Mouse (Mus musculus) spleen, adult 18-20 months (tissue): Measurements from ENCODE around the gene Alpk3.

Source experiments
- DNase-seq, 2 experiments: peaks; one replicate each; pipeline ENCODE4 v3.0.0; 2022; ENCODE audit warnings: mixed read lengths in 2 of 2

Alpk3 gene

DNA sequence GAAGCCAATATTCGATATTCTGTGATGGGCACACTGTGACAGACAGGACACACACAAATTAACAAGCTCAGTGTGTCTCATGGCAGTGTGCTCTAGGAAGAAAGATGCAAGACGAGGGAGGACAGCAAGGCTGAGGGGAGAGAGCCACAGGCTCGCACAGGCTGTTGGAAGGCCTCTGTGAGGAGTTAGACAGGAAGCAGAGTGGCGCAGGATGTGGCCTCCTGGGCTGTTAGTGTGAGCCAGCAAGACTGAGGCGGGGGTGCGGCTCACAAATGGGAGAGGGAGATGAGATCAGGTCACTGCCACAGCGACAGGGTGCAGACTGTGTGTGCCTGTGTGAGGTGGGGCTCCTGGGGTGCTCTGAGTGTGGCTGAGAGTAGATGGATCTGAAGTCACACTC lies 17.9 kb downstream of the Alpk3 start:
- peak in 1 of 2 experiments; percentile 9 for DNase-seq

DNA sequence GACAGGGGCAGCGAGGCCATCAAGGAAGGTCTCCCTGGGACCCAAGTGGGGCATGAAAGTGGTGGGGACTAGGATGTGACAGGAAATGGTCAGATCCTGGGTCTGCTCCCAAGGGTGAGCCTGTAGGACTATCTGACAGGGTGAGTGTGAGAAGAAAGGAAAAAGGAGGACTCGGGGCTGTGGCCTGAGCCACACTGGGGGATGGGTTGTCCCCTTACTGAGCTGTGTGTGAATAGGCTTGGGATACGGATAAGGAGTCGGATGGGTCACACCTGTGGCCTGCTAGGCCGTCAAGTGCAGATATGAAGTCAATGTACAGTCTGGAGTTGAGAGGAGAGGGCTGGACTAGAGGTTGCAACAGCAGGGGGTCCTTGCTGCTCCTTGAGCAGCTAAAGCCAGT lies 18.3 kb downstream of the Alpk3 start:
- no peak for DNase-seq

DNA sequence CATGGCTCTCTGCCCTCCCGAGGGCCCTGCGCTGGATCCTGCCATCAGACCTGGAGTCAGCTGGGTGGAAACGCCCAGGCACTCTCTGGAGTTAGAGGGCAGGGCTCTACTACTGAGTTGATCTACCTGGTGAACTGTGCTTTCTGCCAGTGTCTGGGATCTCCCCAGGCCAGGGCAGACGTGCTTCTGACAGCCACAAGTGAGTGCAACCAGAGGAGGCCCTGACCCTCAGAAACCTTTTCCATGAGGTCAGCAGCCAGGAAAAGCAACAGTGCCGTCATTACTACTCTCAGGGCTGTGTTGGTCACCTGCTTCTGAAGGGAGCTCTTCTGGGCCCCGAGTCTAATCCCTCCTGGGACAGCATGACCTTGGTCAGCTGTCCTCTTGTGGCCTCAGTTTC lies 19.6 kb downstream of the Alpk3 start:
- no peak for DNase-seq

DNA sequence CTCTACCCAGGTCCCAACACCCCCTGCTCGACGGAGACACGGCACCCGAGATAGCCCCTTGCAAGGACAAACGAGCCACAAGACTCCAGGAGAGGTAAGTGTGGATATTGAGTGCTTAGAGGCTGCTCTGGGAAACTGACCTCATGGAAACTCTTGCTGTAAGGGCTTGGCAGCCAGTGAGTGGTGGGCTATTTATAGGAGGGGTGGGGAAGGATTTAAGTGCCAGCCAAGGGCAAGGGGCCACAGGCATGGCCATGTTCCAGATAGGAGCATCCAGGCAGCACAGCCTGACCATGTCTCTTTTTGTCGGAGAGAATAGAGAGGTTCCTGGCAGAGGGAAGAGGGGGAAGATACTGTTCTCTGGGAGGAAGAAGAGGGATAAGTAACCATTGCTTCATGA lies 21.3 kb downstream of the Alpk3 start:
- no peak for DNase-seq

DNA sequence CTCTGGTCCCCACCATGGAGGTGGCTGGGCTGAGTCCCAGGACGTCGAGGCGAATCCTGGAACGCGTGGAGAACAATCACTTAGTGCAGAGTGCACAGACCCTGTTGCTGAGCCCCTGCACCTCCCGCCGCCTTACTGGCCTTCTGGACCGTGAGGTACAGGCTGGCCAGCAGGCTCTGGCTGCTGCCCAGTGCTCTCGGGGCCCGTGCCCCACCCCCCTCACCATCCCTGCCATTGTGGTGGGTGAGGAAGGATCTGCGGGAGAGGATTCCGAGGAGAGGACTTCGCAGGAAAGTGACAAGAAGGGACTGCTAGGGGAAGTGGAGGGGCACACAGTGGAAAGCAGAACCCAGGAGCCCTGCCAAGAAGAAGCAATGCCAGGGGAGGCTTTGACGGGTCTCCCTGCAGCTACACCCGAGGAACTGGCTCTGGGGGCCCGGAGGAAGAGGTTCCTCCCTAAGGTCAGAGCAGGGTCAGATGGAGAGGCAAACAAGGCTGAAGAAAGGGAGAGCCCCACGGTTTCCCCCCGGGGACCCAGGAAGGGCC lies 36.1 kb downstream of the Alpk3 start:
- no peak for DNase-seq

DNA sequence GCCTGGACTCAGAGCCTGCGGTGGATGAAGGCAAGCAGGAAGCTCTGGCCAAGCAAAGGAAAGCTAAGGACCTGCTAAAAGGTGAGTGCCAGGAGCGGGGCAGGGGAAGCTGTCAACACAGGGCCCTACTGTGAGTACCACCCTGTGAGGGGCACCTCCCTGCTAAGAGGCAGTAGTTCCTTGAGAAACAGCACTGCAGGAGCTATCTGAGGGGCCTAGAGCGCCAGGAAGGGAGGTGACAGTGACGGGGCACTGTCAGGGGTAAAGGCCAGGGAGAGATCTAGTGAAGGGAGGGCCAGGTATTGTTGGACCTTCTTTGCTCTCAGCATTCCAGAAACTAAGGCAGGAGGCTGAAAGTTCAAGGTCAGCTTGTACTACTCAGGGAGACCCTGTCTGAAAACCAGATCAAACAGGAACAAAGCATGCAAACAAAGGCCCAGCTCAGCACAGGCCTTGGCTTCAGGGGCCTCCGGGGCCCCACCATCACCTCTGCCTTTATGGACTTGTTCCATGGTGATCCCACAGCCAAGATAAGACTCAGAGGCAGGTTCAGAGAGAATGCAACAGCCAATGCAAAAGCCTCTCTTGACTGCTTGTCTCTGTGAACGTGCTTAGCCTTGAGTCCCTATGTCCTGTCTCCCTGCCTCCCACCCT lies 36.8 kb downstream of the Alpk3 start:
- no peak for DNase-seq

DNA sequence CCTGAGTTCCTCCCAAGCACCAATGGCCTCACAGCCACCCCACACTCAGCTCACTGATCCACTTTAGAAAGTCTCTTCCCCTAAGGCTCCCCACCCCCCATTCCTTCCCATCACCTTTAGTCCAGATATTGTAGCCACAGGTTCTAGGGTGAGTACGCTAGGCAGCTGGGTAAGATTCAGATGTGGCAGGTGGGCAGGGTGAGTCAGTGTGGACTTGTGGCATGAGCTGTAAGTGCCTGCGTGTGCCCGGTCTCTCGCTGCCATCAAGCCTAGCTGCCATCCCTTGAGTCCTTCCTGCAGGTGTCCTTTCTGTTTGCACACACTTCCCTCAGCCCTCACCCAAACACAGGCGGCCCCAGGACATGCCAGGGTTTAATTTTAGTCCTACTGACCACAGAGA lies 42.9 kb downstream of the Alpk3 start:
- no peak for DNase-seq

DNA sequence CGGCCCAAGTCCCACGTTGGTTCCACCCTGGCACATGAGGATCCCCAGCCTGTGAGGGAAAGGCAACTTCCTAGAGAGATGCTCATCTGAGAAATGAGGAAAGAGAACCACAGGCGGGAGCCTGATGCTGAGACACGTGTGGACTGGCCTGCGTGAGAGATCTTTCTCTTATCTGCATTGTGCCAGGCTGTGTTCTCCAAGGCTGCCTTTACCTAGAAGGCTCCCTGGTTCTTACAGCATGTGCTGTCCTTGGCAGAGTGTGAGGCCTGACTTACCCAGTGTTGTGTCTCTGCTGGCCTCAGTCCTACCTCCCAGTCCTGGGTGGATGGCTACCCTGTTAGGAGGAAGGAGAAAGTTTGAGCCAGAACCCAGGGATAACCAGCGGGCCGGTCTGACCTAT lies 45.5 kb downstream of the Alpk3 start:
- no peak for DNase-seq

DNA sequence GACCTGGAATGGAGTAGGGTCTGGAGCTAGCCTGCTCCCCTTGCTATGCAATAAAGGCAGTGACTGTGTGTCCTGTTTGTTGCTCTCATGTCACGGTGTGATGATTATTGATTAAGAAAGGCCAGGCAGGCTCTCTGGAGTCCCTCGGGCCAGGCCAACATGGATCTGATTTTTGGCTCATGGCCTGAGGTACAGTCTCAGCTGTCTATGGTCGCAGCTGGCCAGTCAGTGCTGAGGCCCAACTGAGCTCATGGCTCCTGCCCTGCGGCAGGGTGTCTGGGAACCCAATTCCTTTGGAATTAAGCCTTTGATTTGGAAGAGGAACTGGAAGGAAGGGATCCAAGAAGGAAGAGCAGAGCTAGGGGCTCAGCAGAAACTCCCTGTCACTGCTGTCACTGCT lies 48.1 kb downstream of the Alpk3 start:
- no peak for DNase-seq

DNA sequence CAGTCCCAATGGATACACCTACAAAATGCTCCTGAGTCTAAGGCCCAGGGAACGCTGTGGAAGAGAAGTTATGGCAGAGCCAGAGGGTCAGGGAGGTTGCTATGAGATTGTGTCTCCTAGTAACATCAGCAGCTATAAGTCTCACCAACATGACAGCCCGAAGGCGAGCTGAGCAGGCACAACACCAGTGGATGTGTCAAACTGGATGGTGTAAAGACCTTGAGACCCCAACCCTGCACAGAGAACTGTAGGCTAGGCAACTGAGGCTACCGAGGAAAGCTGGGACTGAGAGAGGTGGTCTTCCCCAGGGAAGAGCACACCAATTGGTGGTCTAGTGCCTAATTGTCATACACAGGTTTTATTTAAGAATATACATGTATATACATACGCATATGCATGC lies 50.8 kb downstream of the Alpk3 start:
- no peak for DNase-seq

DNA sequence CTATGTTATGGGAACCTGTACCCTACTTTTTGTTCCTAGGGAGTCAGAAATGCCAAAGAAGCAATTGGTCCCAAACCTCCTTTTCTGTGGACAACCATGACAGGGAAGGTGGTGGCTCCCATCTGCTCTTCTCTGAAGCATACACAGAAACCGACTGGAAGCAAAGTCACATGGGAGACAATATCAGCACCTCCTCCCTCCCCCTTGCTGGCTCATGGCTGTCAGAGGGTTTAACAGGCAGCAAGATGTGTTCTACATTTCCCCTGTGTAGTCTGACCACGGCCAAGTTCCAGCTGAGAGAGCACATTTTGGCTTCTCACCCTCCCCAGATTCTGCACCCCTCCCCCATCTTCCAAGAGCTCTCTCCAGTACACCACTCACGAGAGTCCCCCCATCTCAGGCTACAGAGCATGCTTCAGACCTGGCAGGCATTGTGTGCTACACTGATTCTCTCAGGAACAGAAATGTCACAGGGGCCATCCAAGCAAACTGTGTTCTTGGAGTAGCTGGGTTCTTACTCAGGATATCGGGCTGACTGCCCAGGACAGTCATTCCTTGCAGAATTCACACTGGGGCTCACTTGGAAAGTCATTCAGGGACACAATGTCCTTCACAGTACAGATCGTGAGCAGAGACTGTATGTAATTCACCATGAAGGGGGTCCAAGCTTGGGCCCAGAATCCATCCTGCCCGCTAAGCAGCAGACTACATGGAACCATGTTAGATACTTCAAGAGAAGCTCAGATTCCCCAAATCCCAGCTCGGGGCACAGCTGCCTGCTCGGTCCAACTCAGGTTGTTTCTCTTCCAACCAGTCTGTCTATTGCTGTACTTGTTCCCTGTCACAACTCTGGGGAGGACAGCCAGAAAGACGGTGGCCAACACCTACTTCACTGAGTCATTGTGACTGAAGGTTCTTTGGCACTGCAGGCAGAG lies 52.6 kb downstream of the Alpk3 start:
- DNase-seq, result no peak

DNA sequence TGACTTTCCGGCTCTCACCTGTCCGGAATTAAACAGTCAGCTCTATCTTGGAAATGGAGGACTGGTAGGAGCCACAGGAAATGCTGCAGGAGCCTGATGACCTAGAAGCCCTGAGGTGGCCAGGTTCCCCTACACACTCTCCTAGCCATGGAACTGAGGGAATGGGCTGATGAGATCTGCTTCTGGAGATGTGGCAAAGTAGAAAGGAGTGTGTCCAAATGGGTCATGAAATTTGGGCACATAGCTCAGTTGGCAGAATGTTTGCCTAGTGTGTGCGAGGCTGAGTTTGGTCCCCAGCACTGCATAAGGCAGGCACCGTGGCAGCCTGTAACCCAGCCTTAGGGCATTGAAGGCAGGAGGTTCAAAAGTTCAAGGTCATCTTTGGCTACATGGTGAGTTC lies 53.4 kb downstream of the Alpk3 start:
- no peak for DNase-seq

DNA sequence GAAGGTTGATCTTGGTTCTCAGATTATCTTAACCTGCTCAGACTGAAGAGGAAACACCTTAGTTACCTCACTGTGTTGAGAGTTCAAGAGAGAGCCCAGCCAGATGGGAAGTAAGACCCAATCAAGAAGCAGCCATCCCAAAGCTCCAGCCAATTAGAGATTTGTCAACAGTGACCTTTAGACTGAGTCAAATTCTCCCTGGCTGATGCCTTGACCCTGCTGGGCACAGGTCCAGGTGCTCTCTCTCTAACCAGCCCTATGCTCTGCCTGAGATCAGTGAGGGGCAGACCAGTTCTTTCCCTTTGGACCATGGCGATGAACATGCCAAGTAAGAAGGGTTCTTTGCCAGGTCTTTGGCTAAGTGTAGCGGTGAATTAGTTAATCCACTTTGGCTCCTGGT lies 54.3 kb downstream of the Alpk3 start:
- DNase-seq, result no peak

DNA sequence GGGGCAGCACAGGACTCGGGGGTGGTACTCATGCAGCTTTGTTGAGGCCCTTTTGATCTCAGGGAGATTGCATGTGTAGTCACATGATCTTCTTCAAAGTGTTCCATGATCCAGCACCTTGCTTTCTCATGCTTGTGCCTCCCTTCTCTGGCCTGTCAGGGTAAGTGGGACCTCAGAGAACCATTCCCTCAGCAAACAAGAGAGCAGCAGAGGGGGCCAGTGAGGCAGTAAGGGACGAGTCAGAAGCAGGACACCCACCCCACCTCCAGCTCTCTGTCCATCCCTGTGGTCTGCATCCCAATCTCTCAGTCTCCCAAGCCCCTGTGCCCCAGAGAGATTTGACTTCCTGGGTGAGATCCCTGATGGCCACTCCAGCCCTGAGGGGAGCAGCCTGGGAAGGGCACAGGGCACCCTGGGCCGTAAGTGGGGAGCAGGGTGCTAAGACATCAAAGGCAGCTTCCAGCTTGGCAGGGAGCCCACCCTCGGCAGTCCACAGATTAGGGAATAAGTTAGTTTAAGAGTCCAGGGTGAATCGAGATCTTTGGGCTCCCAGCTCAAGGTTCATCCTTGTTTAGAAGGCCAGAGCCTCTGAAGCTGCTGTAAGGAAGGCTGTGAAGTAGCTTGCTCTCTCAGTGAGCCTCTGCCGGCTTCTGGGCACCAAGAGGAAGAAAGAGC lies 55.4 kb downstream of the Alpk3 start:
- DNase-seq, result no peak

DNA sequence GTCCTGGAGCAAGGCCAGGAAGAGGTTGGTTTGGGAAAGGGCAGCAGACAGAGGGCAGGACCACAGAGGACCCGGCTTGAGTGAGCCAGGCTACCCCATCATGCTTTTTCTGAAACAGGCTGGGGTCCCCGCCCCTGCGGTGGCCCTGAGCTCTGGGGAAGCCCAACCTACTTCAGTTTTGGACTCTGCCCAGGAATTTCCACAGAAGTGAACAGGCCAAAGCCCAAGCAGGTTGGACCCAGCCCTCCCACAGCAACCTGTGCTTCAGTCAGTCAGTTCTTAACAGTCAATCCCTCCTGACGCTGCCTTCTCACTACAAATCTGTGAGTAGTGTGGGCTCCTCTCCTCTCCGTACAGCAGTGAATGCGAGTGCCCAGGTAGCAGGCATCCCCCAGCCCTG lies 57.2 kb downstream of the Alpk3 start, which contains the start of gene Slc28a1:
Gene Slc28a1, plus strand, starts transcription at position 245 of the 400 bp plus-strand sequence.
- DNase-seq, result no peak

DNA sequence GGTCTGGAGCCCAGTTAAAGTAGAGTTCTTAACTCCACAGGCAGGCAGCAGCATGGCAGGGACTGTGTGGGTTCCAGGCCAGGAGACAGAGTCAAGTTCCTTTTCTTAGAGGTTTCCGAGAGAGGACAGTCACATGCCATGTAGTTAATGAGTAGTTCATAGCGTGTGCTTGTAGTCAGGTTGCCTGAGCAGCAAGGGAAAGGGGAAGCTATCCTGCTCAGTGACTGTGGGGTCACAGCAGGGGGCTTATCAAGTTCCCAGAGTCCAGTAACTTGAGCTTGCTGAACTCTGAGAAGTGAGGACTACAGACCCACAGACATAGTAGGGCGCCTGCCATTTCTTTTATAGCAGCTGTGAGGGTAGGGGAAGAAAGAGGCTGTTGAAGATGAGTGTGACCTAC lies 63.7 kb downstream of the Alpk3 start:
- no peak for DNase-seq

DNA sequence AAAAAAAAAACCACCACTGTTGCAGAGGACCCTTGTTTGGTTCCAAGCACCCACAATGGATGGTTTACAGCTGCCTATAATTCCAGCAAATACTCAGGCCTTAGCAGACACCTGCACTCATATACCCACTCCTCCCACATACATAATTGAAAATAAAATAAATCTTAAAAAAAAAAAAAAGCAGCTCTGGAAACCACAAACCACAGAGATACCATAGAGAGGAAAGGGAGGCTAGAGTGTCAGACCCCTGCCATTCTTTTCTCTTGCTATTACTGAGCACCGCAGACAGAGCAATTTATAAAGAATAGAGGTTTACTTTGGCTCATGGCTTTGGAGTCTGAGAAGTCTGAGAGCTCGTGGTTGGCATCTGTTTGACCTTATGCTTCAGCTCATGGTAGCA lies 65.4 kb downstream of the Alpk3 start:
- no peak for DNase-seq

DNA sequence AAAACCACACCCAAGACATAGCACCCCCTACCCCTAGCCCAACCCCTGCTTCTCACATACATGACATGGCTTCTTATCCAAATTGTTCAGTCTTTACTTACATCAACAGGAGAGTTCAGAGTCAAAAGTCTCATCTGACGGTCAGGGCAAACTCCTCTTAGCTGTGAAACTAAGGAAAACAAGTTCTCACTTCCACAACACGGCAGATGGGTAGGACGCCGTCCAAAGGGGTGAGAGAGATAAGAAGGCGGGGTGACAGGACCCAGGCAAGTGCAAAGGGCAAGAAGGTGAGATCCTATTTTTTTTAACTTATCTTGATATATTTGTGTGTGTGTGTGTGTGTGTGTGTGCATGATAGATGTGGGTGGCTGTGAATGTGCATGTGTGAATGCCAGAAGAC lies 66.2 kb downstream of the Alpk3 start:
- no peak for DNase-seq

DNA sequence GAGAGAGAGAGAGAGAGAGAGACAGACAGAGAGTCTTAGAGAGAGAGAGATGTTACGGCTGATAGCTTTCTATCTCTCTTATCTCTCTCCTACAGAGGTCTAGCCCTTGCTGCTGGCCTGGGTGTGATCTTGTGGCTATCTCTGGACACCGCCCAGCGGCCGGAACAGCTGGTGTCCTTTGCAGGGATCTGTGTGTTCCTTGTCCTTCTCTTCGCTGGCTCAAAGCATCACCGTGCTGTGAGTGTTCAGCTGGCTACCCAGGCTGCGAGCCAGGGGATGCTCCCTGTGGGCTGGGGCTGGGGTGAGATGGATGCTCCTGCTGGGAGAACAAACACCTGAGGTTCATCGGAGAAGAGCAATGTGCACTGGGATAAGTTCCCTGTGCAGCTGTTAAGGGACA lies 67.4 kb downstream of the Alpk3 start:
- no peak for DNase-seq

DNA sequence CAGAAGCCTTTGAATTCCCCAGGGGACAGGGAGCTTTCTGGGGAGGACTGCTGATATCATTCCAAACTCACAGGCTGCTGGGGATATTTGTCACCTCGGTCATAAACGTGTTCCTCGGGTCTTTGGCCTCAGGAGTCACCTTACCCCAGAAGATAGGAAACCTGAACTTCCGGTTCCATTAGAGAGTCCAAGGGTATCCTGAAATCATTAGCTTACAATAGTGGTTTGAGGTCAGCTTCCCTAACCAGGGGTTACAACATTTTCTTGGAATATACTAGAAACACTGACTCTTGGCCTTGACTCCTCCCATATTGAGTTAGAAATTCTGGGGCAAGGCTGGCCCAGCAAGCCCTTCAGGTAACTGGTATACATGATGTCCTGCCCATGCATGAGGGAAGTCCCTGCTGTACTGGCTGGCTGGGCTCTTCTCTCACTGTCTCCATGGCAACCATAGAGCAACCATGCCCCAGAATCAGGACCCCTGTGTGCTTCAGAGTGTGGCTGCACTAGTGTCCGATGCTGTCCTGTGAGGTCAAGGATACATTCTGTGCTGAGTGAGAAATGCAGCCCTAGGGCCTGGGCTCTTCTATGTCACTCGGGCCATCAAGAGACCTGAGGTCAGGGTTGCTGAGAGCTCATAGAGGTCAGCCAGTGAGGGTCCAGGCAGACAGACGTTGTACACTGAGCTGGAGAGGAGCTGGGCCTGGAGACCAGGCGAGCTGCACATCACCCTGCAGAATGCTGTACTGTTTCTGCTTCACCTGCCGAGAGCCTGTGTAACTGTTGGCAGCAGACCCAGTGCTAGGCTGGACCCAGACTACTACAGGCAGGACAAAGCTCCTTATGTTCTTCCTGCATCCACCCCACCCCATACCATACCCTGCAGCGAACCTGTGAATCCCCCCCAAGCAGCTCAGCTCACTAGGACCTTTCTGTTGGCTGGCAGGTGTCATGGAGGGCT lies 68.1 kb downstream of the Alpk3 start:
- no peak for DNase-seq

DNA sequence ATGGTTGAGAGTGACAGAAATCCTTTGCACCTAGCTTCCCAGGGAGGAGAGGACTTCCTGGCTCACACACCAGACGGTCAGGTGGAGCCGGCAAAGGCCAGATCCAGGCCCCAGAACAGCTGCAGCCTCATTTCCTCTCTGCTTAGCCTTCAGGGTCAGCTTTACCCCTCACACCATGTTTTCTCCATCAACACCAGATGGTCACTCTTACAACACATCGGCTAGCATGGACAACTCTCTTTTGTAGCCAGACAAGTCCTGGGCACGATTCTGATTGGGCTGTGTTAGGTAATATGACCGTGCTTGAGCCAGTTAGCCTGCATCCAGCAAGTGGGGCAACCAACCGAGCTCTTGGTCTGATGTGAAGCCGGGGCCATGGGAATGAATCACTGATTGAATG lies 74.5 kb downstream of the Alpk3 start:
- DNase-seq, result no peak

DNA sequence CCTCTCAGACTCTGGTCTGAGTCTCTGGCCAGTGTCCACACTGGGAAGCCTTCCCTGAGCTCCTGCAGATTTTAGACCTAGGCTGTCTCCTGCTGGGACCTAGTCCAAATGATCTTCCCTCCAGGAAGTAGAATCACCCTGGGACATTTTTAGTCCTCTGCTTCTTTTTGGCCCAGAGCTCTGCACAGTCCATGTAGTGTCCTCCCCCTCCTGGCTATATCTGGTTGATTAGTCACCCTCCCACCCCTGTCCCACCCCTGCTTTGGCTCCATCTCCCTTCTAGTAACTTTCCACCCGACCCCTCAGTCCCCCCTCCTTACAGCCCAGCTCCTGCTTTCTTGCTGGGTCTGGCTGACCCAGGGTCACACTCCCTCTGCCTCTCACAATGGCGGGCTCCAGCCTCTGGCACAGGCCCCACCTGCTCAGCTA lies 75.5 kb downstream of the Alpk3 start:
- no peak for DNase-seq
